Mouse (Mus musculus): Measurements from ENCODE around the gene Upk2. TPM values are rescaled to one million over a fixed set of nuclear protein-coding genes. Genes with fewer than 3 reads are reported as not detected.

Gene Upk2
- not detected for polyA plus RNA-seq (2014; fragmentation: Illumina TruSeq; extraction: RNeasy Lipid Tissue Mini Kit (QIAGEN cat#74804); ENCODE audit: low read depth, low replicate concordance)

DNA sequence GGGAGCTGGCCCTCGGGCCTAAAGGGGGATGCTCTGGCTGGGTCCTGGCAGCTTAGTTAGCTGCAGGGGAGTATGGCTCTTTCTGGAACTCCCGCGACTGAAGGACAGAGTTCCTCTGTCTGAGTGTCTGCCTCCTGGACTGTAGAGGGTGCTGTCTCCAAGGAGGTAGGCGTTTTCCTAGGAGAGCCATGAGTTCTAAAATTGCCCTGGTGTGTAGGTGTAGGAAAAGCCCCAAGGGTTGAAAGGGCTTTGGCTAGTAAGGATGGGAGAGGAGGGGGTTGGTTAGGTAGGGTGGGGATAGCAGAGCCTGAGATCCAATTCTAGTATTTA is at the start of gene Upk2:
TSS of gene Upk2 (minus strand) at position 86 of the 330 bp plus-strand sequence.

GRCm38 (mm10) chr9:44482552-44482951 is 27.8 kb upstream of the Upk2 start, which contains the start of gene Bcl9l:
Bcl9l (plus strand) TSS chr9:44482825.

DNA sequence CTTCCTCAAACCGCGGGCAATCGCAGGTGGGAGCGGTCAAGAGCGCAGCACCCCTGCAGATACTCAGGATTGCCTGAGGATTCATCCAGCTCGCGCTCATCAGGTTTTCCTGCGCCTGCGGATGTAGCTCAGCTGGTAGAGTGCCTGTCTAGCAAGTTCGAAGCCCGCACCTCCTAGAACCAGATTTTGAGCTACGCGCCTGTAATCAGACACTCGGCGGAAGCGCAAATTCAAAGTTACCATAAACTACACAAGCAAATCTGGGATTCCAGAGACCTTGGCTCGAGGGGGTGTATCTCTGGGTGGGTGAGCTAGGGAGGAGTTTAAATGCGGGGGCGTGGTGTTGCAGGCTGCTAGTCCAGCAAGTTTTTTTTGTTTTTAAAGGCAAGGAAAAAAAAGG is 13.8 kb downstream of the Upk2 start, which contains the start of gene Foxr1:
TSS of gene Foxr1 (minus strand) at position 176 of the 400 bp plus-strand sequence.

DNA sequence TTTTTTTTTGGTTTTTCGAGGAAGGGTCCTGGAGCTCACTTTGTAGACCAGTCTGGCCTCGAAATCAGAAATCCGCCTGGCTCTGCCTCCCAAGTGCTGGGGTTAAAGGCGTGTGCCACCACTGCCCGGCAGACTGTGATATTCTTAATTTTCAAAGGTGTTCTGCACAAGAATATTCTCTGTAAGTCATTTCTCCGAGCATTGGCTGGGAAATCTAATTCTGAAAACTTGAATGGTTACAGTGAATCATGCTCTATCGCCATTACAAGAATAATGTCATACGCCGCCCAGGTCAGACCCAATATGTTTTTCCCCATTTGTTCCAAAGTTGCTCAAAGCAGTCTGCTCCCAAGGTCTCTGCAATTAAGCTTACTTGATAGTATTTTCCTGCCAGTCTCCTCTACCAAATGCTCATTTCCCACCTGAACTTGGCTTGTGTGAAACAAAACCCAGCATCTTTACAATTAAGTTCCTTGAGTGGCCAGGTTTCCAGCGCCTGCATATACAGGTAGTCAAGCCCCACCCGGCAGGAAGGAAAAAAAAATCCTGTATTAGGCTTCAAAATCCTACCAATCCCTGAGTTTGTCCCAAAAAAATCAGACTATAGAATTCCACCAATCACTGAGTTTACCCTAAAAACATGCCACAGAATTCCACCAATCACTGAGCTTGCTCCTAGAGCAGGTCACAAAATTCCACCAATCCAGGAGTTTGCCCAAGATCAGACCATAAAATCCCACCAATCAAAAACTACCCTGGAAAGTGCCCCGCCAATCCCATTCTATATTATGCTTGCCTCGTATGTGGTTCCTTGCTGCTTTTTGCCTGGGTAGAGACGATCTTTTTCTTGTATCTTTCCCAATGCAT is 36.0 kb downstream of the Upk2 start, which contains the start of gene Ccdc84:
TSS of gene Ccdc84 (minus strand) at position 51 of the 867 bp plus-strand sequence.

DNA sequence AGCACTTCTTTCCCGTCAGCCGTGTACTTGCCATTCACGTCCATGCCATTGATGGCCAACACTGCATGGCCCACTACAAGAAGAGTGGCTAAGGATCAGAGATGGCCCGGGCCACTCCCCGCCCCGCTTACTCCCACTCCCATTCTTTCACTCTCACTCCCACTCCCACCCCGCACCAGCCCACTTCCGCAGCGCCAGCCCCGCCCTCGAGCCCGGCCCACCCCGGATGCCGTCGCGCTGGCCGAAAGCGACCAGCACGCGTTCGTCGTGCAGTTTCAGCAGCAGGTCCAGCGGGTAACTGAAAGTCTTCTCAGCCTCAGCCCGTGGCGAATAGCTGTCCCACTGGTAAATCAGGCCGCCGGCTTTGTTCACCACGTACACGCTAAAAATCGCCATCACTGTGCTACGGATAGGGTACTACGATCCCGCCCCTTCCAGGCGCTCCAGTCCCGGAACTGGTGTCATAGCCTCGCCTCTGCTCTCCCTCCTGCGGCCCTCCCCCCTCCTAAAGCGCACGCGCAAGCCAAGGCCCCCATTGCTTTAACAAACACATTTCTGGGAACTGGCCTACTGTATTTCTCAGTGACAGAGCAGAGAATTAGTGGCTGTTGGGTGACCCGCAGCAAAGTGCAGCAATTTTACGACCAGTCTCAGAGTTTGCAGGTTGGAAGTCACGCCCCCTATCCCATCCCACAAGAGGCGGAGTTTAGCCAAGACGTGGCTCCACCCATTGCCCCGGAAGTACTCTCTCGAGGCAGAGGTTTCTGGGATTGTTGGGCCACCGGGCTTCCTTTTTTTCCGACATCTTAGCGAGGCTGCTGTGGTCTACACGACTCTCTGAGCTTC is 47.6 kb downstream of the Upk2 start, which contains the start of the genes Rps25 and Trappc4:
TSS of gene Rps25 (plus strand) at position 234 of the 846 bp plus-strand sequence.
TSS of gene Trappc4 (minus strand) at position 695 of the 846 bp plus-strand sequence.

Other genes with a start within 250 kb of the Upk2 start
- gene Cbl, start 220.9 kb downstream of the Upk2 start, polyA plus RNA-seq (2014; fragmentation: Illumina TruSeq; extraction: RNeasy Lipid Tissue Mini Kit (QIAGEN cat#74804); ENCODE audit: low read depth, low replicate concordance), result 5.1 TPM
- gene Ccdc153, start 214.3 kb downstream of the Upk2 start, polyA plus RNA-seq (2014; fragmentation: Illumina TruSeq; extraction: RNeasy Lipid Tissue Mini Kit (QIAGEN cat#74804); ENCODE audit: low read depth, low replicate concordance), result not detected
- gene Pdzd3, start 203.5 kb downstream of the Upk2 start, polyA plus RNA-seq (2014; fragmentation: Illumina TruSeq; extraction: RNeasy Lipid Tissue Mini Kit (QIAGEN cat#74804); ENCODE audit: low read depth, low replicate concordance), result not detected
- 0.34 TPM for gene Nlrx1, start 186.4 kb downstream of the Upk2 start, polyA plus RNA-seq (2014; fragmentation: Illumina TruSeq; extraction: RNeasy Lipid Tissue Mini Kit (QIAGEN cat#74804); ENCODE audit: low read depth, low replicate concordance)
- not detected for gene Abcg4, start 166.4 kb downstream of the Upk2 start, polyA plus RNA-seq (2014; fragmentation: Illumina TruSeq; extraction: RNeasy Lipid Tissue Mini Kit (QIAGEN cat#74804); ENCODE audit: low read depth, low replicate concordance)
- gene Hinfp, start 149.3 kb downstream of the Upk2 start, polyA plus RNA-seq (2014; fragmentation: Illumina TruSeq; extraction: RNeasy Lipid Tissue Mini Kit (QIAGEN cat#74804); ENCODE audit: low read depth, low replicate concordance), result 6.5 TPM
- 2.1 TPM for gene C2cd2l, start 134.7 kb downstream of the Upk2 start, polyA plus RNA-seq (2014; fragmentation: Illumina TruSeq; extraction: RNeasy Lipid Tissue Mini Kit (QIAGEN cat#74804); ENCODE audit: low read depth, low replicate concordance)
- gene Dpagt1, start 129.0 kb downstream of the Upk2 start, polyA plus RNA-seq (2014; fragmentation: Illumina TruSeq; extraction: RNeasy Lipid Tissue Mini Kit (QIAGEN cat#74804); ENCODE audit: low read depth, low replicate concordance), result 14.6 TPM
- gene H2afx, start 120.3 kb downstream of the Upk2 start, polyA plus RNA-seq (2014; fragmentation: Illumina TruSeq; extraction: RNeasy Lipid Tissue Mini Kit (QIAGEN cat#74804); ENCODE audit: low read depth, low replicate concordance), result 1.0 TPM
- 36.4 TPM for gene Hmbs, start 110.7 kb downstream of the Upk2 start, polyA plus RNA-seq (2014; fragmentation: Illumina TruSeq; extraction: RNeasy Lipid Tissue Mini Kit (QIAGEN cat#74804); ENCODE audit: low read depth, low replicate concordance)
- 8.1 TPM for gene Vps11, start 93.3 kb downstream of the Upk2 start, polyA plus RNA-seq (2014; fragmentation: Illumina TruSeq; extraction: RNeasy Lipid Tissue Mini Kit (QIAGEN cat#74804); ENCODE audit: low read depth, low replicate concordance)
- 21.1 TPM for gene Hyou1, start 75.5 kb downstream of the Upk2 start, polyA plus RNA-seq (2014; fragmentation: Illumina TruSeq; extraction: RNeasy Lipid Tissue Mini Kit (QIAGEN cat#74804); ENCODE audit: low read depth, low replicate concordance)
- 32.4 TPM for gene Slc37a4, start 58.1 kb downstream of the Upk2 start, polyA plus RNA-seq (2014; fragmentation: Illumina TruSeq; extraction: RNeasy Lipid Tissue Mini Kit (QIAGEN cat#74804); ENCODE audit: low read depth, low replicate concordance)
- 495 TPM for gene Rps25, start 47.8 kb downstream of the Upk2 start, polyA plus RNA-seq (2014; fragmentation: Illumina TruSeq; extraction: RNeasy Lipid Tissue Mini Kit (QIAGEN cat#74804); ENCODE audit: low read depth, low replicate concordance)
- gene Trappc4, start 47.4 kb downstream of the Upk2 start, polyA plus RNA-seq (2014; fragmentation: Illumina TruSeq; extraction: RNeasy Lipid Tissue Mini Kit (QIAGEN cat#74804); ENCODE audit: low read depth, low replicate concordance), result 20.4 TPM
- 16.2 TPM for gene Ccdc84, start 36.4 kb downstream of the Upk2 start, polyA plus RNA-seq (2014; fragmentation: Illumina TruSeq; extraction: RNeasy Lipid Tissue Mini Kit (QIAGEN cat#74804); ENCODE audit: low read depth, low replicate concordance)
- not detected for gene Foxr1, start 13.8 kb downstream of the Upk2 start, polyA plus RNA-seq (2014; fragmentation: Illumina TruSeq; extraction: RNeasy Lipid Tissue Mini Kit (QIAGEN cat#74804); ENCODE audit: low read depth, low replicate concordance)
- 0.82 TPM for gene Bcl9l, start 27.8 kb upstream of the Upk2 start, polyA plus RNA-seq (2014; fragmentation: Illumina TruSeq; extraction: RNeasy Lipid Tissue Mini Kit (QIAGEN cat#74804); ENCODE audit: low read depth, low replicate concordance)
- gene Cxcr5, start 106.9 kb upstream of the Upk2 start, polyA plus RNA-seq (2014; fragmentation: Illumina TruSeq; extraction: RNeasy Lipid Tissue Mini Kit (QIAGEN cat#74804); ENCODE audit: low read depth, low replicate concordance), result 0.24 TPM
- 60.4 TPM for gene Ddx6, start 149.9 kb upstream of the Upk2 start, polyA plus RNA-seq (2014; fragmentation: Illumina TruSeq; extraction: RNeasy Lipid Tissue Mini Kit (QIAGEN cat#74804); ENCODE audit: low read depth, low replicate concordance)
- gene Treh, start 218.3 kb upstream of the Upk2 start, polyA plus RNA-seq (2014; fragmentation: Illumina TruSeq; extraction: RNeasy Lipid Tissue Mini Kit (QIAGEN cat#74804); ENCODE audit: low read depth, low replicate concordance), result 0.37 TPM

All from liver, adult 10 weeks (tissue).